Mouse (Mus musculus) midbrain, postnatal 0 days (tissue): ENCODE results near the gene Macf1. TPM values are rescaled to one million over a fixed set of nuclear protein-coding genes. Genes with fewer than 3 reads are reported as not detected.

Source experiments
- ATAC-seq: fragments of 200-750 bp; cut with Nextera tagmentation; 2 replicates; pipeline ENCODE4 v1.8.0; 2017; ENCODE audit warnings: moderate number of reproducible peaks, mild to moderate bottlenecking, moderate TSS enrichment, moderate library complexity; ENCODE audit not compliant: low FRiP score
- DNase-seq: peaks from one replicate; pipeline ENCODE4 v3.0.0-alpha.2; 2015; ENCODE audit warnings: low spot score
- H3K27ac ChIP-seq: fragments of 300-500 bp; sonication (generic); 2 replicates; pipeline ENCODE4 v1.5.1; 2014; ENCODE audit warnings: low read depth, mild to moderate bottlenecking, low read length, mixed read lengths
- H3K27me3 ChIP-seq: fragments of 300-500 bp; sonication (generic); 2 replicates; pipeline ENCODE4 v1.6.1; 2014; ENCODE audit warnings: low read length, control low read depth, mixed read lengths; ENCODE audit not compliant: insufficient read depth
- H3K36me3 ChIP-seq: fragments of 300-500 bp; sonication (generic); 2 replicates; pipeline ENCODE4 v1.6.1; 2014; ENCODE audit warnings: low read length, control low read depth, mixed read lengths; ENCODE audit not compliant: insufficient read depth
- H3K4me1 ChIP-seq: fragments of 300-500 bp; sonication (generic); 2 replicates; pipeline ENCODE4 v1.6.1; 2014; ENCODE audit warnings: mild to moderate bottlenecking, control low read depth, antibody characterized with exemption, low read length, mixed read lengths; ENCODE audit not compliant: insufficient read depth
- H3K4me2 ChIP-seq: fragments of 300-500 bp; sonication (generic); 2 replicates; pipeline ENCODE4 v1.6.1; 2014; ENCODE audit warnings: low read depth, mild to moderate bottlenecking, low read length, mixed read lengths; ENCODE audit not compliant: poor library complexity, severe bottlenecking
- H3K4me3 ChIP-seq: fragments of 300-500 bp; sonication (generic); 2 replicates; pipeline ENCODE4 v1.5.1; 2014; ENCODE audit warnings: low read depth, mild to moderate bottlenecking, low read length, moderate library complexity
- H3K9ac ChIP-seq: fragments of 300-500 bp; sonication (generic); replicated peaks from 2 replicates; pipeline ENCODE4 v1.6.1; 2014; ENCODE audit warnings: mild to moderate bottlenecking, low read length, moderate library complexity, mixed read lengths; ENCODE audit not compliant: poor library complexity, severe bottlenecking
- H3K9me3 ChIP-seq: fragments of 300-500 bp; sonication (generic); 2 replicates; pipeline ENCODE4 v1.6.1; 2016; ENCODE audit warnings: low read length, control low read depth
- CTCF ChIP-seq: IDR thresholded peaks from 2 replicates; pipeline ENCODE4 v1.5.1; 2016; ENCODE audit warnings: antibody characterized with exemption, mild to moderate bottlenecking
- WGBS: fragments of 180-500 bp; shearing (Covaris S2); extraction: QIAGEN DNeasy Blood & Tissue Kit; methylation state at CpG from one replicate; pipeline ENCODE4 v1.1.7; 2014; 5-methylcytosine and 5-hydroxymethylcytosine counted together
- polyA plus RNA-seq: library from polyadenylated mRNA; unstranded; fragments of >200 nt; fragmentation: Nextera tagmentation; extraction: Ambion mirVana; gene quantifications from 2 replicates; pipeline ENCODE4 v1.2.1, GENCODE M21; 2015
- total RNA-seq: library from RNA; depleted of rRNA; stranded (reverse); fragments of >200 nt; gene quantifications from 2 replicates; pipeline ENCODE4 v1.2.3, GENCODE M21; 2014

Macf1 gene
- total and polyA plus RNA-seq, 2 experiments from 2014 or later: 73.3 to 338 TPM

GRCm38 (mm10) chr4:123407792-123408191 is 276.4 kb downstream of the Macf1 start:
- Histone ChIP-seq H3K9me3 (no peaks in the 10 kb centered on the region), H3K27me3 (no peaks in the 10 kb centered on the region), H3K27ac (no peak overlapping the region), H3K4me1 (peaks cover 11% of the 10 kb centered on the region), H3K36me3 (no peaks in the 10 kb centered on the region), H3K4me2 (peak overlapping the region; percentile 23), H3K9ac (no peak overlapping the region), H3K4me3 (no peak overlapping the region)
- WGBS: 68% methylated on average over 6 of the region's 6 CpGs
- ATAC-seq (no peak), DNase-seq (no peak)
- peak; percentile 26; the same call in 1 of the 2 replicates for TF ChIP-seq CTCF

GRCm38 (mm10) chr4:123404056-123404455 is 280.1 kb downstream of the Macf1 start:
- TF ChIP-seq CTCF: no peak
- WGBS: 44% methylated on average over 1 of the region's 1 CpGs
- DNase-seq: peak; percentile 69
- no peak overlapping the region for H3K9ac ChIP-seq
- H3K27ac ChIP-seq: no peak overlapping the region
- H3K9me3 ChIP-seq: no peaks in the 10 kb centered on the region
- no peak overlapping the region for H3K4me3 ChIP-seq
- H3K4me1 ChIP-seq: peaks cover 11% of the 10 kb centered on the region
- ATAC-seq: no peak
- H3K27me3 ChIP-seq: no peaks in the 10 kb centered on the region
- peaks cover 5% of the 10 kb centered on the region for H3K36me3 ChIP-seq
- H3K4me2 ChIP-seq: no peak overlapping the region

- DNase-seq (no peak), ATAC-seq (no peak)
- Histone ChIP-seq H3K9me3 (no peaks in the 10 kb centered on the region), H3K27ac (no peak overlapping the region), H3K4me2 (no peak overlapping the region), H3K9ac (no peak overlapping the region), H3K4me1 (0 out of 2 replicates have a peak, but pooled peaks cover under 1% of the 10 kb centered on the region), H3K27me3 (no peaks in the 10 kb centered on the region), H3K4me3 (no peak overlapping the region), H3K36me3 (peaks cover 17% of the 10 kb centered on the region)
- WGBS: 74% methylated on average over 1 of the region's 1 CpGs
- TF ChIP-seq CTCF: no peak
These were observed 281.9 kb downstream of the Macf1 start for GRCm38 (mm10) chr4:123402244-123402643.

DNA sequence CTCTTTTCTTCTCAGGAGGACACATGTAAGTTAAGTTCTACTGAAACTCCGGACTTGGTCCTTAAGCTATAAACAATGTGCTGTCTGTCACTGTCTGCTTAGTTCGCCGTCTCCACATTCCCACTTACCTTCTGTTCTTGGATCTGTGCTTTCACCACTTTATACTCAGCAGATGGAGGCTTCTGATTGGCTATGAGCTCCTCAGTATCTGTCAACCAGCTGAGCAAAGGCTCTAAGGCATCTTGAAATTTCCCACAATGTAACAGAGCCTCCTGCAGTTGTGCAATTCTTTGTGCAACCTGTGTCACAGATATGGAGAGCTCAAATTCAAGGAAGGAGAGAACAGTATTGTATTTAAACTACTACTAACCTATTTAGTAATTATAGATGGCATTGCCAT is 282.9 kb downstream of the Macf1 start:
- ATAC-seq (no peak), DNase-seq (no peak)
- H3K4me2 ChIP-seq: no peak overlapping the region
- no peaks in the 10 kb centered on the region for H3K4me1 ChIP-seq
- no peak overlapping the region for H3K27ac ChIP-seq
- peaks cover 22% of the 10 kb centered on the region for H3K36me3 ChIP-seq
- TF ChIP-seq CTCF: no peak
- H3K27me3 ChIP-seq: no peaks in the 10 kb centered on the region
- H3K9ac ChIP-seq: no peak overlapping the region
- WGBS: 81% methylated on average over 3 of the region's 3 CpGs
- no peak overlapping the region for H3K4me3 ChIP-seq
- no peaks in the 10 kb centered on the region for H3K9me3 ChIP-seq

GRCm38 (mm10) chr4:123397643-123398434 is 286.3 kb downstream of the Macf1 start:
- Histone ChIP-seq H3K4me2 (no peak overlapping the region), H3K27ac (no peak overlapping the region), H3K36me3 (peaks cover 40% of the 10 kb centered on the region), H3K4me1 (no peaks in the 10 kb centered on the region), H3K9ac (no peak overlapping the region), H3K27me3 (no peaks in the 10 kb centered on the region), H3K4me3 (no peak overlapping the region), H3K9me3 (no peaks in the 10 kb centered on the region)
- 94% methylated on average over 5 of the region's 5 CpGs for WGBS
- ATAC-seq: no peak
- no peak for TF ChIP-seq CTCF
- no peak for DNase-seq

DNA sequence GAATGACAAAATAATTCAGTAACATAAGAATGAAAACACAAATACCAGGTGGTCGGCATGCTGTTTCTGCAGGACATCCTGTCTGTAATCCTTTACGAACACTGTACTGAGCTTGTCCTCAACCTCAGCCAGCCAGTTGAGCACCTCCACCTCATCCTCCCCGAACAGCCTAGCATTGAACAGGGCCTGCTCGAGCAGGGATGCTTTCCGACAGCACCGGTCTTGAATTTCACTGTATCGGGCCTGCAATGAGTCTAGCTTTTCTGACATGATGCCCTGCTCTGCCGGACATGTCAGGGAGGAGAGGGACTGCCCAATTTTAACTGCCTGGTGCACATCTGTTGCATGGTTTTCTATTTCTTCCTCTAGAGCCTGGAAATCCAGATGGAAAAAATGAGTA is 287.1 kb downstream of the Macf1 start:
- no peak overlapping the region for H3K4me3 ChIP-seq
- no peaks in the 10 kb centered on the region for H3K27me3 ChIP-seq
- H3K27ac ChIP-seq: no peak overlapping the region
- no peaks in the 10 kb centered on the region for H3K4me1 ChIP-seq
- DNase-seq (no peak), ATAC-seq (no peak)
- H3K9ac ChIP-seq: no peak overlapping the region
- 93% methylated on average over 8 of the region's 8 CpGs for WGBS
- H3K9me3 ChIP-seq: no peaks in the 10 kb centered on the region
- no peak overlapping the region for H3K4me2 ChIP-seq
- H3K36me3 ChIP-seq: peaks cover 40% of the 10 kb centered on the region
- TF ChIP-seq CTCF: no peak
